Mouse (Mus musculus) forebrain, embryonic 14.5 days (tissue): ENCODE data around the gene Gcgr. TPM values are rescaled to one million over a fixed set of nuclear protein-coding genes. Genes with fewer than 3 reads are reported as not detected.

Source experiments
- ATAC-seq: fragments of 200-750 bp; cut with Nextera tagmentation; 2 replicates; pipeline ENCODE4 v1.8.0; 2017; ENCODE audit warnings: mild to moderate bottlenecking, moderate library complexity
- DNase-seq: peaks from one replicate; pipeline ENCODE4 v3.0.0-alpha.2; 2015; ENCODE audit warnings: low spot score
- H3K27ac ChIP-seq: fragments of 300-500 bp; sonication (generic); 2 replicates; pipeline ENCODE4 v1.5.1; 2014; ENCODE audit warnings: low read depth, mild to moderate bottlenecking, control low read depth, low read length, moderate library complexity
- H3K27me3 ChIP-seq: fragments of 300-500 bp; sonication (generic); replicated peaks from 2 replicates; pipeline ENCODE4 v1.6.1; 2014; ENCODE audit warnings: low read length, control low read depth, mixed read lengths; ENCODE audit not compliant: control insufficient read depth, insufficient read depth
- H3K36me3 ChIP-seq: fragments of 300-500 bp; sonication (generic); 2 replicates; pipeline ENCODE4 v1.6.1; 2014; ENCODE audit warnings: low read length, control low read depth; ENCODE audit not compliant: control insufficient read depth, insufficient read depth
- H3K4me1 ChIP-seq: fragments of 300-500 bp; sonication (generic); 2 replicates; pipeline ENCODE4 v1.6.1; 2014; ENCODE audit warnings: antibody characterized with exemption, low read length, control low read depth; ENCODE audit not compliant: control insufficient read depth, insufficient read depth
- H3K4me2 ChIP-seq: fragments of 300-500 bp; sonication (generic); 2 replicates; pipeline ENCODE4 v1.6.1; 2014; ENCODE audit warnings: mild to moderate bottlenecking, control low read depth, low read length
- H3K4me3 ChIP-seq: fragments of 300-500 bp; sonication (generic); 2 replicates; pipeline ENCODE4 v1.5.1; 2014; ENCODE audit warnings: low read depth, low read length, control low read depth
- H3K9ac ChIP-seq: fragments of 300-500 bp; sonication (generic); 2 replicates; pipeline ENCODE4 v1.6.1; 2014; ENCODE audit warnings: mild to moderate bottlenecking, low read length, control low read depth, moderate library complexity
- H3K9me3 ChIP-seq: fragments of 300-500 bp; sonication (generic); replicated peaks from 2 replicates; pipeline ENCODE4 v1.6.1; 2016; ENCODE audit warnings: low read length, control low read depth, mixed read lengths; ENCODE audit not compliant: control insufficient read depth
- WGBS: fragments of 180-500 bp; shearing (Covaris S2); extraction: QIAGEN DNeasy Blood & Tissue Kit; methylation state at CpG from one replicate; pipeline ENCODE4 v1.1.7; 2014; 5-methylcytosine and 5-hydroxymethylcytosine counted together
- polyA plus RNA-seq: library from polyadenylated mRNA; unstranded; fragments of >200 nt; fragmentation: Nextera tagmentation; extraction: Ambion mirVana; gene quantifications from 2 replicates; pipeline ENCODE4 v1.2.1, GENCODE M21; 2014

Gcgr gene
- polyA plus RNA-seq, 1 experiment from 2014 or later, result 0.14 TPM

- Histone ChIP-seq H3K27ac (no peak overlapping the region), H3K36me3 (peaks cover 21% of the 10 kb centered on the region), H3K4me3 (no peak overlapping the region), H3K4me1 (no peaks in the 10 kb centered on the region; the same call in 1 of the 2 replicates), H3K9me3 (no peaks in the 10 kb centered on the region), H3K4me2 (no peak overlapping the region), H3K27me3 (no peaks in the 10 kb centered on the region), H3K9ac (no peak overlapping the region)
- no peak for DNase-seq
- WGBS, result 88% methylated on average over 3 of the region's 3 CpGs
- no peak for ATAC-seq
Measured at GRCm38 (mm10) chr11:120538485-120538884, 8.0 kb downstream of the Gcgr start.

GRCm38 (mm10) chr11:120538955-120539284 lies 8.4 kb downstream of the Gcgr start:
- H3K4me3 ChIP-seq, result no peak overlapping the region
- no peak overlapping the region for H3K9ac ChIP-seq
- 50% methylated on average over 8 of the region's 8 CpGs for WGBS
- H3K4me1 ChIP-seq, result no peaks in the 10 kb centered on the region; the same call in 1 of the 2 replicates
- 0 out of 2 replicates have a peak, but pooled peaks have one; percentile 4 for ATAC-seq
- H3K27me3 ChIP-seq, result no peaks in the 10 kb centered on the region
- H3K9me3 ChIP-seq, result no peaks in the 10 kb centered on the region
- DNase-seq, result no peak
- no peak overlapping the region for H3K4me2 ChIP-seq
- no peak overlapping the region for H3K27ac ChIP-seq
- peaks cover 25% of the 10 kb centered on the region for H3K36me3 ChIP-seq

DNA sequence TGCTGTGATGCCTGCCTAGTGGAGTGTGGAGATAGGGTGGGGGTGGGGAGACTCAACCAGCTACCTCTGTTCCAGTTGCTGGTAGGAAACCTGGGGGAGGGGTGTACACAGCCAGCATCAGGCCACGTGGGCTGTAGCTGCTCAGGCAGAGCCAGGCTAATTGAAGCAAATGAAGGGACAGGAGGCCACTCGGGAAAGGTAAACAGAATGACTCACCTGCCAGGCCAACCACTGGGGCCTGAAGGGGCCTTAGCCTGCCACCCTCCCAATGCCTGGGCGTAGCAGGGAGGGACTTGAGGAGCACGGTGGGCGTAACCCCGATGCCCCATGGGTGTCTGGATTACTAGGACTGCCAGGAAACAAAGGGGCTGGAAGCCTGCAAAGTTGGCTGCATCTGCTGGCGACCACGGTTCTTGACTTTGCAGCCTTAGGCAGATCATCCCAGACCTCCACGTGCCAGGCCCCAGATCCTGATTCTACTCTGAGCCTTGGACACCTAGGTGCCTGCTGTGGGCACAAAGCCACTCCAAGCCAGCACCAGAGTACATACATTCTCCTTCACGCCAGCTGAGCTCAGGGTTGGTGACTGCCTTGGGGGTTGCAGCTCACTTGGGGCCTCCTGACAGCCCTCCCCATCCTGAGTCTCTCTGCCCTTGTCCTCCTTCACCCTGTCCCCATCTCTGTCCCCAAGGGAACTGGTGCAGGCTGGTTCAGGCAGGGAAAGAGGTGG lies 9.0 kb downstream of the Gcgr start:
- Histone ChIP-seq H3K36me3 (peaks cover 30% of the 10 kb centered on the region), H3K9ac (no peak overlapping the region), H3K27me3 (no peaks in the 10 kb centered on the region), H3K4me1 (no peaks in the 10 kb centered on the region; the same call in 1 of the 2 replicates), H3K9me3 (no peaks in the 10 kb centered on the region), H3K4me2 (no peak overlapping the region), H3K4me3 (no peak overlapping the region), H3K27ac (no peak overlapping the region)
- peak; percentile 33 for DNase-seq
- 18% methylated on average over 10 of the region's 10 CpGs for WGBS
- ATAC-seq, result peak; percentile 52; the same call in 1 of the 2 replicates

DNA sequence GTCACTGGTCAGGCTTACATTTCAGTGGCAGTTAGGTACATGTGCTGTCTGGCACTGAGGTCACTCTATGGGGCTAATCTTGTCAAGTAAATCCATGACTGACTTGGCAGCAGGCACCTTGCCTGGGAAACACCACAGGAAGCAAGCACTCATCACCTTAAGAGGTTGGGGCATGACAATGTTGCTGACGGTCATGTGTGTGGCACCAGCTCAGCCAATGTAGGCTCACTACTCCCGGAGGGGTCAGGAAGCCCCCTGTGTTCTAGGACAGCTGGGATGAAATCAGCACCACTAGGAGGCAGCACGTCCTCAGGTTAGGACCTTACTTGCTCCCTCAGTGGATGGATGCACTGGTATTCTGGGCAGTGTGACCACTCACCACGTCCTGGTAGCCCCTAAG lies 11.4 kb downstream of the Gcgr start:
- ATAC-seq (no peak), DNase-seq (no peak)
- H3K4me3 ChIP-seq, result no peak overlapping the region
- no peaks in the 10 kb centered on the region for H3K27me3 ChIP-seq
- no peaks in the 10 kb centered on the region for H3K9me3 ChIP-seq
- no peaks in the 10 kb centered on the region; the same call in 1 of the 2 replicates for H3K4me1 ChIP-seq
- WGBS, result 28% methylated on average over 4 of the region's 4 CpGs
- no peak overlapping the region for H3K4me2 ChIP-seq
- peaks cover 37% of the 10 kb centered on the region for H3K36me3 ChIP-seq
- H3K9ac ChIP-seq, result no peak overlapping the region
- H3K27ac ChIP-seq, result no peak overlapping the region

- Histone ChIP-seq H3K9me3 (no peaks in the 10 kb centered on the region), H3K4me1 (no peaks in the 10 kb centered on the region; the same call in 1 of the 2 replicates), H3K4me2 (no peak overlapping the region), H3K27ac (no peak overlapping the region), H3K27me3 (no peaks in the 10 kb centered on the region), H3K4me3 (no peak overlapping the region), H3K9ac (no peak overlapping the region), H3K36me3 (peaks cover 37% of the 10 kb centered on the region)
- DNase-seq (no peak), ATAC-seq (no peak)
- 83% methylated on average over 6 of the region's 6 CpGs for WGBS
Measured at GRCm38 (mm10) chr11:120542376-120542775, 11.9 kb downstream of the Gcgr start.

DNA sequence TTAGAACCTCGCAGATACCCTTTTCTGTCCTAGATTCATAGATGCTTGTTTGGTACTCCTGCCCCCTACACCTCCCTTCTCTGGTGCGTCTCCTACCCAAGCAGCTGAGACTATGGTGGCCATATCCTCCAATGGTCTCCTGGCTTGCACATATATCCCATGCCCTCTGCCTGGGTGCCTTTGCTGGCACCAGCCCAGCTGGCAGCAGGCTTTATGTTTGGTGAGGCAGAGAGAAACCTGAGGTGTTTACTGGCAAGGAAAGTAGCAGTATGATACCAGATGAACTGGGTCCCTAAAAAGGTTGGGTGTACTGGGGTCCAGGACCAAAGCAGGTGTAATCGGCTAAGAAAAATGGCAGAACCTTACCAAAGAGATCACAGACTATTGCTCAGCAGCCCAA lies 15.5 kb downstream of the Gcgr start:
- ATAC-seq (no peak), DNase-seq (no peak)
- Histone ChIP-seq H3K9me3 (no peaks in the 10 kb centered on the region), H3K36me3 (peaks cover 37% of the 10 kb centered on the region), H3K27ac (no peak overlapping the region), H3K4me1 (peaks cover 13% of the 10 kb centered on the region), H3K4me3 (no peak overlapping the region), H3K9ac (no peak overlapping the region), H3K27me3 (no peaks in the 10 kb centered on the region), H3K4me2 (no peak overlapping the region)
- WGBS, result 92% methylated on average over 3 of the region's 3 CpGs

DNA sequence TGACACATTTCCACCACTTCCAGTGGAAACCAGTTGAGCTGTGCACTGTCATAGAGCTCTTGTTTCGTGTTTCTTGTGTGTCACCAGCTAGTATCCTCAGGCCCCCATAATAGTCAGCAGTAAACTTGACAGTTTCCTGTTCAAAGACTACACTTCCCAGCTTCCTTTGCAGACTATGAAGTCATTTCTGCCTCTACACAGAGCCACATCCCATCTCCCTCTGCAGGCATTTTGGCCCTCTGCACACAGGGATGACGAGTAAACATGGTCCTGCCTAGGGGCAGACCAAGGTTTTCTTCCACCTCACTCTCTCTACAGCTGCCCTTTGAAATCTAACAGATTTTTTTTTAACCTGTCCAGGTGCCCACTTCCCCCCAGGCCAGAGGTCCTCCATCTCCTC lies 17.0 kb downstream of the Gcgr start:
- ATAC-seq (no peak), DNase-seq (no peak)
- H3K4me3 ChIP-seq, result no peak overlapping the region
- peaks cover 26% of the 10 kb centered on the region for H3K36me3 ChIP-seq
- no peaks in the 10 kb centered on the region for H3K27me3 ChIP-seq
- no peak overlapping the region for H3K27ac ChIP-seq
- H3K9me3 ChIP-seq, result no peaks in the 10 kb centered on the region
- H3K9ac ChIP-seq, result no peak overlapping the region
- no peak overlapping the region for H3K4me2 ChIP-seq
- whole genome bisulfite sequencing, result 78% methylated on average over 2 of the region's 2 CpGs
- peaks cover 13% of the 10 kb centered on the region for H3K4me1 ChIP-seq

DNA sequence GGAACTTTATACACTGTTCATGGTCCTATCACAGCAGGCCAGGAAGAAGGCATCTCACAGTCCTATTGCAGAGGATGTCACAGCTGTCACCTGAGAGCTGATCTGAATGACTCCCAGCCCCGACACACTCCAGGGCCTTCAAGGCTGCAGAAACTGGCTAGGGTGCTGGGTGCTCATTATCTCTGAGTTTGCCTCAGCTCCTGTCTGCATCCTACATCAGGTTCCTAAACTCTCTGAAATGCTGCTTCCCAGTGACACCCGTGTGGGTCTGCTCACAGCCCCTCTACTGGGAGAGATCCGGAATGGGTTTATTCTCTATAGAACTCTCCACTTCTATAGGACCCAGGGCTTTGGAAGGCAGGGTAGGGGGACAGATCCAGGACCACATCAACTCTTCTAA lies 17.7 kb downstream of the Gcgr start:
- Histone ChIP-seq H3K9me3 (no peaks in the 10 kb centered on the region), H3K27ac (no peak overlapping the region), H3K27me3 (no peaks in the 10 kb centered on the region), H3K4me3 (peak overlapping the region; percentile 99), H3K36me3 (peaks cover 19% of the 10 kb centered on the region), H3K4me2 (peak overlapping the region; percentile 94), H3K9ac (peak overlapping the region; percentile 96; the same call in 1 of the 2 replicates), H3K4me1 (peaks cover 13% of the 10 kb centered on the region)
- 88% methylated on average over 3 of the region's 3 CpGs for WGBS
- ATAC-seq (no peak), DNase-seq (no peak)

GRCm38 (mm10) chr11:120548786-120549167 lies 18.3 kb downstream of the Gcgr start:
- WGBS, result 26% methylated on average over 7 of the region's 7 CpGs
- peaks cover 13% of the 10 kb centered on the region for H3K36me3 ChIP-seq
- ATAC-seq, result no peak
- H3K4me1 ChIP-seq, result peaks cover 13% of the 10 kb centered on the region
- no peaks in the 10 kb centered on the region for H3K9me3 ChIP-seq
- H3K9ac ChIP-seq, result peak overlapping the region; percentile 96
- H3K4me2 ChIP-seq, result peak overlapping the region; percentile 94
- peak overlapping the region; percentile 99 for H3K4me3 ChIP-seq
- no peaks in the 10 kb centered on the region for H3K27me3 ChIP-seq
- H3K27ac ChIP-seq, result peak overlapping the region; percentile 74; the same call in 1 of the 2 replicates
- no peak for DNase-seq
